Mouse (Mus musculus) fat pad, adult 2 months (tissue): ENCODE measurements at regions not wholly inside any gene's neighbourhood (a gene's known extent, or its start where the extent isn't known, plus 50 kb on each side); places are given as distances from the start of the nearest gene placed in this dataset.

Experiments used
- DNase-seq: peaks from one replicate; pipeline ENCODE4 v3.0.0-alpha.2; 2011; ENCODE audit warnings: low read depth, low spot score; ENCODE audit errors: extremely low read depth

DNA sequence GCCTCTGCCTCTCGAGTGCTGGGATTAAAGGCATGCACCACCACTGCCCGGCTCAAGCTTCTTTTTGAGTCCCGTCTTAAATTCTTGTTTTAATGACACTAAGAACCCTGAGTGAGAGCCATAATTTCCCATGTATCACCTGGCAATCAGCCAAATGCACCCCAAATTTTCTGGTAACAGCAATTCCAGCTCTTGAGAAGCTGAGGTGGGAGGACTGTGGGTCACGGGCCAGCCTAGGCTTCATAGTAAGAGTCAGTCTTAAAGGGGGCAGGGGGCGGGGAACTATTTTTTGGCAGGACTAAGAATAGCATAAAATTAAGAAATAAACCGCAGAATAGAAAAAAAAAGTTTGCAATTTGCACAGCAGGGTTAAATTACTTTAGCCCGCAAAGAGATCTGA lies 214.9 kb upstream of the Amigo2 start:
- DNase-seq = no peak

DNA sequence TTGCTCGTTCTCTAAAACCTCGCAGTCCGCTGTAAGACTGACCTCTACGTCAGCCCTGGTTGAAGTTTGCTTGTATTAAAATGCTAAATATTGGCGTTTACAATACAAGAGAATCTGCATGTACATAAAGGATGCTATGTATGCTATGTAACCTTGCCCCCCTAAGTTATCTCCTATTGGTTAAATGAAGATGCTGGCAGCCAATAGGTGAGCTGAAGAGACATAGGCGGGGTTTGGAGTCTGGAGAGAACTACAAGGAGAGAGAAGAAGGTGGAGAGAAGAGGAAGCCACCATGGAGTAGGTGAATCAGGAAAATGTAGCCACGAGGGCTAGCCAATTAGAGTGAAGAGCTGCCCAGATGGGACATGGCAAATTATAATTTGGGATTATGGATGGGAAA lies 214.0 kb upstream of the Amigo2 start:
- DNase-seq = no peak

DNA sequence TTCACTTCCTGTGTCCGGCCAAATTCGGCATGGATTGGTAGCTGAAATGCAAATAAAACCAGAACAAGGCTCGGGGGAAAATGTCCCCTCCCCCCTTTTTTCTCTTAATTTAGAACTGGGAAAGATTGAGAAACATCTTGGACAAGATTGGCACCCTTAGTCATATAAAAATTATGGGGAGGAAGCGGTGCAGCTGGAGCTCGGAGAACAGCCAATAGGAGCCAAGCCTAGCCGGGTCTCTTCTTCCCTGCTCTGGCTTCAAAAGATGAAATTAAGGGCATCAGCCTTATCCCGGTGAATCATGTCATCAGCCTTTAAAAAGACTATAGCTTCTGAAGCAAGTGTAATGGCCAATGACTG lies 213.3 kb upstream of the Amigo2 start:
- DNase-seq = no peak

DNA sequence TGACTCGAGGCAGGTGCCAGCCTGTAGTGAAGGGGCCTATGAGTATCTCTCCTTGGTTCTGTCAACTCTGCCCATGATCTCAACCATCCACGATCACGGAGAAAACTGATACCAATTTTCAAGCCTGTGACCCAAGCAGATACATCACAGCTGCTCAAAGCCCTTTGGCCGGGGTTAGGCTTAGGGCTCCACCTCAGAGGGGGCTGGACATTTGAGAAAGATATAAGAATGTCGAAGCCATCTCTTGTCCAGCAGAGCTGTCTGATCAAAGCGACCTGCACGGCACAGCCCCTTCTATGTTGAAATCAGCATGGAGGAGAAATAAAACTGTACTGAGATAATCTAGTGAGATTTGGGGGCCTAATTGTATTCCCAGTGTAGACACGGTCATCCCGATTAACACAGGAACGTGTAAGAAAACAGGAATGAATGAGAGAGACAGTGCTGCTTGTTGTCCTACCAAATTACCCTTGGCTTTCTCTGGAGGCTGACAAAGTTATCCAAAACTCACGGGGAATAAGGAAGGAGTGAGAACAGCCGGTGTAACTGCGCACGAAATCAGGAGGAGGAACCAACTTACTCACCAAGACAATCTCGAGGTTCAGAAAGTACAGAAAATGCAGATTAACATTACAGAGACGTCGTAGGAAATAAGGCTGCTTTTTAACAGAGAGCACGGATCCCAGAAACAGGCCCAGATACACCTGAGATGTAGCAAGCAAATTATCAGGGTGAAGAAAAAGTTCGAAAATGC lies 212.7 kb upstream of the Amigo2 start:
- no peak for DNase-seq

DNA sequence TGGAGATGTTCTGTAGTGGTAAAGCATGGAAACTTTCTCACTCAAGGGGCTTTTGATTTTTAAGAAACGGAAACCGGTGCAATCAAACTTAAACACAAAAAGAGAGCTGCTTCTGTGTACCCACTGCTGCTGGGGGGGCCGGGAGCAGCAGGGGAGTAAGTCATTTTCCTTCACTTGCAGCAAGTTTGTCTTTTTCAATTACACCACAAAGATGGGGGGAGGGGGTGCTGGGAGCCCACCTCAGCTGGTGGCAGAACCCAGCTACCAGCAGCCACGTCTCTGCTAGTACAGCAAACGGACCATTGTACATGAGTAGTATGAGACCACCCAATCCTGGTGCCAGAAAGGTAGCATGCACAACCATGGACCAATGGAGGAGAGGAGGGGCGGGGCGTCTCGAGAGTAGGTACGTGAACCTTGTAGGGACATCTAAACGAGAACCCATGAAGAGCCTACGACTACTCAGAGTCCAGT lies 211.7 kb upstream of the Amigo2 start:
- no peak for DNase-seq

GRCm38 (mm10) chr15:97458139-97458747 lies 211.2 kb upstream of the Amigo2 start:
- DNase-seq = no peak

- DNase-seq = no peak
These were observed 210.4 kb upstream of the Amigo2 start for GRCm38 (mm10) chr15:97457468-97457867.

- DNase-seq = no peak
These were observed 209.9 kb upstream of the Amigo2 start for GRCm38 (mm10) chr15:97456991-97457390.

DNA sequence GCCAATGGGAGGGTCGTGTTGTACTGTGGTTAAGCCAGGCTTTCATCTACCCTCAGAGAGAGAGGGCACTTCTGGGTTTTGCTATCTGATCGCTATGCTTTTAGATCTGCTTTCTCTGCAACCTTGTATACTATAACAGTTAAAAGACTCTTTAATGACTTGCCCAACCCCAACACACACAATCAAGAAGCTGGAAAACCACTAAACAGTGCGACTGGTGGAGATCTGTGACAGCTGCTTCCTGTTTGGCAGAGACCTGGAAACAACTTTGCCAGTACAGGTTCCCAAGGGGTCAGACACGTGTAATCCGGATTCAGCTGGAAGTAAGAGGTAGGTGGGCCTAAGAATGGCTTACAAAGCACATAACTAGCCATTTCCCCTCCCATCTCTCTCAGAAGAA lies 208.6 kb upstream of the Amigo2 start:
- DNase-seq = no peak

DNA sequence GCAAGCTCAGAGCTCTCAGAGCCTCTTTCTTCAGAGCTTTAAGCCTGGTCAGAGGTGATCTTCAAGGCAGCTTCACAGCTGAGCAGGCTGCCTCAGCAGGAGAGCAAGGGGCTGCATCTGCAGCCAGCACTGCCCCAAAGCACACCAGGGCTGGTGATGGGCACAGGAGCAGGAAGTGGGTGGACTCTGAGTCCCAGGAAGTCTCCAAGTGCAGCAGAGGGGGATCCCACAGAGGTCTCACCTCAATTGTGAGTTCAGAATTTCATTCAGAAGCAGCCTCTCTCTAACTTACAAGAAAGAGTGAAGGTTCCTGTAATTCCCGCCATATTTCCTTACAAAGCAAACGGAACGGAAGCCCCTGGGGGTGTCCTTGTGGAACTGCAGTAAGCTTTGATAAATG lies 202.6 kb upstream of the Amigo2 start:
- DNase-seq = no peak

- DNase-seq = no peak
These were observed 201.9 kb upstream of the Amigo2 start for GRCm38 (mm10) chr15:97449001-97449400.

DNA sequence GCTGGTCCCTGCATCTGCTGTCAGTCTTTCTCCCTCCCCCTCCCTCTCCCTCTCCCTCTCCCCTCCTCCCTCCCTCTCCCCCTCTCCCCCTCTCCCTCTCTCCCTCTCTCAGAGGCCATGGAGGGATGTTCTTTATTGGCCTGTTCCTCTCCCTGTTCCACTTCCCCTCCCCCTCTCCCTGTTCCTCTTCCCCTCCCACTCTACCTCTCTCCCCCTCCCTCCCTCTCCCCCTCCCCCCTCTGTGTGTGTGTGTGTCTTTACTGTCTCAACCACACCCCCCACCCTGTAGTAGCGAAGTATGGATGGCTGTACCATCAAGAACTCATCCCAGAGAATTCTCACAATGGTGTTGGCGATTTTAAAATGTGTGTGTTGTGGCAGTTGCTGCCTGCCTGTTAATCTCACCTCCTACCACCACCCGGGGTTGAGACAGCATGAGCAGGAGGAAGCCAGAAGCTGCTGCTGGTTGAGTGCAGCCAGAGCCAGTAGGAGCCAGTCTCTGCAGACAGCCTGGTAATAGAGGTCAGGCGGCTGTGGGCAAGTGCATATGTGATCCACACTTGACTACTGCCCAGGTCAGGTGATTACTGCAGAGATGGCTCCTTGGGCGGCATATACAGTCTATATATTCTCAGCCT lies 201.3 kb upstream of the Amigo2 start:
- DNase-seq = no peak

DNA sequence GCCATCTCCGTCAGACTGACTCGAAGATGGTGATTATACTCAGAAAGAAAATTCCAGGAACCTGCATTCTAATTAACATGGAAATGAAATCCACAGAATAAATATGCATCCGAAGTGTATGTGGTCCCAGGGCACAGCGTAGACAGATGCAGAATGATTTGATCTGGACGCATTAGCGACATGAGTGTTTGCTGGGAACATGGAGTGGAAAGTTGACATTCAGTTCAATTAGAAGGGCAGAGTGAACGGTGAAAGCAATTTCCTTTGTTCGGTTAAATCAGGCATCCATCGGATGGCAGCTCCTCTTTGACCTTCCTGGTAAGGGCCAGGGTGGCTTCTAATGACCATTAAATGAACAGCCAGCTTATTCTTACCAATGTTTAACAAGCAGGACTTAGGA lies 199.1 kb upstream of the Amigo2 start:
- DNase-seq = no peak

- DNase-seq = no peak
These were observed 191.2 kb upstream of the Amigo2 start for GRCm38 (mm10) chr15:97438235-97438760.
